Mouse (Mus musculus) CH12.LX (cell line): ENCODE data around the gene Lrig1.

ENCODE experiments used
- CHD2 ChIP-seq: IDR thresholded peaks from 2 replicates; pipeline ENCODE4 v1.6.1; 2011; ENCODE audit warnings: low read length, improper control_type of control experiment
- CTCF ChIP-seq, 2 experiments: IDR thresholded peaks in 1 of 2; conservative IDR thresholded peaks in 1 of 2; 2 replicates each; pipeline ENCODE4 v1.5.1; 2011 to 2012; ENCODE audit warnings: low read depth in 2 of 2, low read length in 2 of 2, improper control_type of control experiment in 1 of 2, inconsistent platforms in 1 of 2, mild to moderate bottlenecking in 1 of 2, moderate library complexity in 1 of 2
- MEF2A ChIP-seq: IDR thresholded peaks from 2 replicates; pipeline ENCODE4 v1.6.1; 2014; ENCODE audit warnings: low read depth, mild to moderate bottlenecking, inconsistent platforms, low read length, improper control_type of control experiment, borderline replicate concordance
- MYC ChIP-seq: IDR thresholded peaks from 2 replicates; pipeline ENCODE4 v1.6.1; 2011; ENCODE audit warnings: low read depth, mild to moderate bottlenecking, improper control_type of control experiment, low read length
- PAX5 ChIP-seq: IDR thresholded peaks from 2 replicates; pipeline ENCODE4 v1.6.1; 2012; ENCODE audit warnings: low read length, inconsistent platforms, mixed read lengths
- POLR2A ChIP-seq: IDR thresholded peaks from 2 replicates; pipeline ENCODE4 v1.6.1; 2011; ENCODE audit warnings: low read depth, mild to moderate bottlenecking, improper control_type of control experiment, low read length
- USF1 ChIP-seq: IDR thresholded peaks from 2 replicates; pipeline ENCODE4 v1.6.1; 2014; ENCODE audit warnings: low read depth, mild to moderate bottlenecking, inconsistent platforms, low read length, improper control_type of control experiment

- no peak for TF ChIP-seq PAX5
- TF ChIP-seq MYC = no peak
- no peak for TF ChIP-seq MEF2A
- no peak for TF ChIP-seq USF1
- no peak for TF ChIP-seq CTCF (conservative IDR thresholded peaks at IDR 0.05 in 1 of 2, IDR thresholded peaks at IDR 0.05 in 1 of 2; ENCODE audit: low read depth in 2 of 2, low read length in 2 of 2)
- TF ChIP-seq POLR2A = no peak
- TF ChIP-seq CHD2 = no peak
Observed at GRCm38 (mm10) chr6:94604546-94604945, 95.4 kb downstream of the Lrig1 start.
